Mouse (Mus musculus) Patski (cell line): ENCODE measurements around the gene Irs3. TPM values are rescaled to one million over a fixed set of nuclear protein-coding genes. Genes with fewer than 3 reads are reported as not detected.

ENCODE experiments used
- ATAC-seq: fragments of 100-300 bp; one replicate; pipeline ENCODE4 v1.8.0; 2021
- CTCF ChIA-PET: fragments of 350-600 bp; sonication (Branson Sonifier 250); formaldehyde crosslinking; loops from one replicate; lab custom pipeline; 2022; ENCODE audit warnings: inconsistent platforms; lab: Charles Lee
- POLR2A ChIA-PET: fragments of 350-600 bp; sonication (Branson Sonifier 250); formaldehyde crosslinking; loops from one replicate; lab custom pipeline; 2022; ENCODE audit warnings: antibody characterized with exemption, inconsistent platforms; lab: Charles Lee
- DNase-seq: peaks from one replicate; pipeline ENCODE4 v3.0.0-alpha.2; 2011; ENCODE audit warnings: low read depth, low spot score
- H3K27me3 ChIP-seq: fragments of 371-371 bp; one replicate; pipeline ENCODE4 v1.5.1; 2021
- CTCF ChIP-seq: fragments of 100-300 bp; IDR thresholded peaks from one replicate; pipeline ENCODE4 v1.5.1; 2021
- in situ Hi-C: fragments of 300-500 bp; cut with MboI; formaldehyde crosslinking; loops from 3 replicates; pipeline ENCODE4 v1.11.1; 2018; ENCODE audit warnings: low pct_unique_long_range_greater_than_20kb, mixed read lengths
- polyA plus RNA-seq: library from polyadenylated mRNA; unstranded; gene quantifications from one replicate; pipeline ENCODE4 v1.2.3, GENCODE M21; 2021

Irs3 gene
- polyA plus RNA-seq, 1 experiment from 2014 or later = 0.09 TPM

- POLR2A ChIA-PET = interaction anchor here (1.1 kb wide), 1 partner anchor 14 kb away, joined by 3 read pairs; no protein-coding TSS in a partner anchor
- ATAC-seq (no peak), DNase-seq (no peak)
- no peak for TF ChIP-seq CTCF
- H3K27me3 ChIP-seq = no peaks in the 10 kb centered on the region
- in situ Hi-C loops = no loop called here
- CTCF ChIA-PET = no interaction called here
Measured at GRCm38 (mm10) chr5:137645091-137645651, 343 bp downstream of the Irs3 start.

GRCm38 (mm10) chr5:137644484-137644883 lies 1.0 kb downstream of the Irs3 start:
- no peak for TF ChIP-seq CTCF
- no peaks in the 10 kb centered on the region for H3K27me3 ChIP-seq
- ChIA-PET CTCF (interaction anchor here (1.4 to 3.2 kb wide), 3 partner anchors 8 to 115 kb away, joined by 3 to 13 read pairs (median 5); no protein-coding TSS in a partner anchor), POLR2A (interaction anchor here (1.1 kb wide), 1 partner anchor 14 kb away, joined by 3 read pairs; no protein-coding TSS in a partner anchor)
- in situ Hi-C loops = no loop called here
- ATAC-seq (no peak), DNase-seq (no peak)

- DNase-seq = no peak
- in situ Hi-C loops = no loop called here
- ATAC-seq = no peak
- no peak for TF ChIP-seq CTCF
- CTCF ChIA-PET = interaction anchor here (1.9 to 3.2 kb wide), 2 partner anchors 9 to 12 kb away, joined by 5 to 13 read pairs; no protein-coding TSS in a partner anchor
- H3K27me3 ChIP-seq = no peaks in the 10 kb centered on the region
- POLR2A ChIA-PET = interaction anchor here (1.0 to 1.6 kb wide), 2 partner anchors 9 to 10 kb away, joined by 3 to 5 read pairs; no protein-coding TSS in a partner anchor
Measured at GRCm38 (mm10) chr5:137642886-137643285, 2.6 kb downstream of the Irs3 start.

- H3K27me3 ChIP-seq = no peaks in the 10 kb centered on the region
- no peak for TF ChIP-seq CTCF
- ATAC-seq (no peak), DNase-seq (no peak)
- in situ Hi-C loops = no loop called here
- POLR2A ChIA-PET = no interaction called here
- CTCF ChIA-PET = no interaction called here
Measured at GRCm38 (mm10) chr5:137641054-137641453, 4.5 kb downstream of the Irs3 start, which contains the start of gene Sap25. TSS of gene Sap25 (plus strand) at chr5:137641334.

- TF ChIP-seq CTCF = no peak
- DNase-seq = no peak
- no peaks in the 10 kb centered on the region for H3K27me3 ChIP-seq
- POLR2A ChIA-PET = no interaction called here
- in situ Hi-C loops = no loop called here
- no peak for ATAC-seq
- CTCF ChIA-PET = interaction anchor here (0.9 kb wide), 1 partner anchor 17 kb away, joined by 3 read pairs; no protein-coding TSS in a partner anchor
Measured at GRCm38 (mm10) chr5:137639472-137639871, 6.0 kb downstream of the Irs3 start.

DNA sequence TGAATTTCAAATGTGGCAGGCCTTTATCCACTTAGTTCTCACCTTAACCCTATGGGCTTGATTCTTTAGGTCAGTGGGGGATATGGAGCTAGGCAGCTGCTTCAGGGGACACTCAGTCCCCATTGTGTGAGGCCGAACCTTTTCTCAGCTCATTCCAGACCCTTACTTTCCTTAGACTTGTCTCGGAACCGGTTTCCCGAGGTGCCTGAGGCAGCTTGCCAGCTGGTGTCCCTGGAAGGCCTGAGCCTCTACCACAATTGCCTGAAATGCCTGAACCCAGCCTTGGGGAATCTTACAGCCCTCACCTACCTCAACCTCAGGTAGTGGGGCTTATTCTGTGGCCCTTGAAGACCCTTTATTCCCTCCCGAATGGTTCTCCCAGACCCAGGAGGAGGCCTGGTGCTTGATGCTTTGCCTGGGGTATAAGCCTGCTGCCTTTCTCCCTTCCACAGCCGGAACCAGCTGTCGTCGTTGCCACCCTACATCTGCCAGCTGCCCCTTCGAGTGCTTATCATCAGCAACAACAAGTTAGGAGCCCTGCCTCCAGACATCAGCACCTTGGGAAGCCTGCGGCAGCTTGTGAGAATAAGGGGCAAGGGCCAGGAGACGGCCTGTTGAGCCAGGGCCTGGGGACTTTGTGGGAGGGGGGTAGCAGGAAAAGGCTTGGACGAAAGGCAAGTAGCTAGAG lies 12.0 kb downstream of the Irs3 start:
- DNase-seq (no peak), ATAC-seq (no peak)
- POLR2A ChIA-PET = interaction anchor here (1.0 to 1.3 kb wide), 2 partner anchors 10 to 102 kb away, joined by 3 read pairs; no protein-coding TSS in a partner anchor
- CTCF ChIA-PET = interaction anchor here (1.0 to 2.5 kb wide), 2 partner anchors 16 to 24 kb away, joined by 3 to 8 read pairs; no protein-coding TSS in a partner anchor
- no peaks in the 10 kb centered on the region for H3K27me3 ChIP-seq
- in situ Hi-C loops = no loop called here
- no peak for TF ChIP-seq CTCF

GRCm38 (mm10) chr5:137631591-137631990 lies 13.9 kb downstream of the Irs3 start:
- in situ Hi-C loops = no loop called here
- DNase-seq (no peak), ATAC-seq (no peak)
- H3K27me3 ChIP-seq = no peaks in the 10 kb centered on the region
- ChIA-PET CTCF (interaction anchor here (1.4 to 4.3 kb wide), 2 partner anchors 12 to 21 kb away, joined by 5 to 17 read pairs; no protein-coding TSS in a partner anchor), POLR2A (interaction anchor here (0.7 to 5.5 kb wide), 4 partner anchors 18 to 130 kb away, joined by 3 to 31 read pairs (median 4); partner anchors contain the start of gene Pcolce)
- no peak for TF ChIP-seq CTCF

GRCm38 (mm10) chr5:137631171-137631570 lies 14.3 kb downstream of the Irs3 start:
- no peak for DNase-seq
- no peak for ATAC-seq
- POLR2A ChIA-PET = interaction anchor here (0.7 to 5.5 kb wide), 6 partner anchors 13 to 129 kb away, joined by 3 to 31 read pairs (median 3); partner anchors contain the start of genes Irs3 and Pcolce
- in situ Hi-C loops = no loop called here
- H3K27me3 ChIP-seq = no peaks in the 10 kb centered on the region
- TF ChIP-seq CTCF = no peak
- CTCF ChIA-PET = interaction anchor here (1.4 to 4.3 kb wide), 2 partner anchors 13 to 21 kb away, joined by 5 to 17 read pairs; no protein-coding TSS in a partner anchor

GRCm38 (mm10) chr5:137630602-137631001 lies 14.9 kb downstream of the Irs3 start:
- in situ Hi-C loops = no loop called here
- POLR2A ChIA-PET = interaction anchor here (0.7 to 5.5 kb wide), 6 partner anchors 14 to 129 kb away, joined by 3 to 31 read pairs (median 4); partner anchors contain the start of genes Irs3 and Pcolce
- H3K27me3 ChIP-seq = no peaks in the 10 kb centered on the region
- DNase-seq (no peak), ATAC-seq (no peak)
- no peak for TF ChIP-seq CTCF
- CTCF ChIA-PET = interaction anchor here (0.8 to 4.3 kb wide), 4 partner anchors 8 to 22 kb away, joined by 3 to 17 read pairs (median 4); no protein-coding TSS in a partner anchor
